Mouse (Mus musculus): Measurements from ENCODE around the gene Tlr7. TPM values are rescaled to one million over a fixed set of nuclear protein-coding genes. Genes with fewer than 3 reads are reported as not detected.
"Not testable (repeated sequence)": the region's sequence is repeated elsewhere in the genome, so short reads cannot be mapped to it uniquely, and the experiment has no call there.

Tlr7 gene
- 0.21 and 0.73 TPM in 2 replicates for polyA plus RNA-seq (2014; fragmentation: Nextera tagmentation; extraction: Ambion mirVana)

DNA sequence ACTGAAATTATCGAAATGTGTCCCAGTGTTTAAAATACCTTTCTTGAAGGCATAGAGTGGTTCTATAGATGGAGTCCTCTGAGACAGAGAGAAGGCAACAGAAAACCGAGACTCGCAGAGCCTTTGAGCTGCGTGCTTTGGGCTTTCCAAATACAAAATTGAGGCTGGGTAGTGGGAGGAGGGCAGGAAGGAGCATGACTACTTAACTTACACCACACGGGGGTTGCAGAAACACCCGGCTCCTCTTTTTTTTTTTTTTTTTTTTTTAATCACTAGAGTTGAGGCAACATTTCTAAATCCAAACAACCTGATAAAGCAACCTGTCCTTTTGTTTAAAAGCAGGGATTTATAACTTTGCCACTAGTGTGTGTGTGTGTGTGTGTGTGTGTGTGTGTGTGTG lies at the start of gene Tlr7:
Gene Tlr7 (minus strand): TSS at position 160 of the 400 bp plus-strand sequence.
- 88% methylated on average over 6 of the region's 6 CpGs for WGBS
- Histone ChIP-seq H3K27ac (ENCODE audit: low read depth, low read length) (no peak within 1 kb of the TSS), H3K36me3 (ENCODE audit: control insufficient read depth, insufficient read depth, low read length) (no peaks in the 10 kb centered on the region), H3K9me3 (ENCODE audit: control insufficient read depth, low read length) (no peaks in the 10 kb centered on the region), H3K9ac (ENCODE audit: low read depth, low read length) (no peak within 1 kb of the TSS), H3K4me1 (ENCODE audit: control insufficient read depth, insufficient read depth, low read length) (no peaks in the 10 kb centered on the region), H3K27me3 (ENCODE audit: control insufficient read depth, insufficient read depth, low read length) (no peaks in the 10 kb centered on the region), H3K4me2 (replicated peaks; ENCODE audit: low read depth, low read length) (no peak within 1 kb of the TSS), H3K4me3 (ENCODE audit: low read length) (no peak within 1 kb of the TSS)
- no peak for ATAC-seq (ENCODE audit: low FRiP score, low TSS enrichment)

- Histone ChIP-seq H3K9me3 (ENCODE audit: control insufficient read depth, low read length) (no peaks in the 10 kb centered on the region), H3K36me3 (ENCODE audit: control insufficient read depth, insufficient read depth, low read length) (no peaks in the 10 kb centered on the region), H3K27me3 (ENCODE audit: control insufficient read depth, insufficient read depth, low read length) (peaks cover 2% of the 10 kb centered on the region; the same call in 1 of the 2 replicates), H3K4me2 (replicated peaks; ENCODE audit: low read depth, low read length) (no peak overlapping the region), H3K4me3 (ENCODE audit: low read length) (no peak overlapping the region), H3K27ac (ENCODE audit: low read depth, low read length) (no peak overlapping the region), H3K9ac (ENCODE audit: low read depth, low read length) (no peak overlapping the region), H3K4me1 (ENCODE audit: control insufficient read depth, insufficient read depth, low read length) (no peaks in the 10 kb centered on the region)
- WGBS, result 62% methylated on average over 4 of the region's 4 CpGs
- no peak for ATAC-seq (ENCODE audit: low FRiP score, low TSS enrichment)
These were observed 49.7 kb upstream of the Tlr7 start for GRCm38 (mm10) chrX:167380073-167380472.

DNA sequence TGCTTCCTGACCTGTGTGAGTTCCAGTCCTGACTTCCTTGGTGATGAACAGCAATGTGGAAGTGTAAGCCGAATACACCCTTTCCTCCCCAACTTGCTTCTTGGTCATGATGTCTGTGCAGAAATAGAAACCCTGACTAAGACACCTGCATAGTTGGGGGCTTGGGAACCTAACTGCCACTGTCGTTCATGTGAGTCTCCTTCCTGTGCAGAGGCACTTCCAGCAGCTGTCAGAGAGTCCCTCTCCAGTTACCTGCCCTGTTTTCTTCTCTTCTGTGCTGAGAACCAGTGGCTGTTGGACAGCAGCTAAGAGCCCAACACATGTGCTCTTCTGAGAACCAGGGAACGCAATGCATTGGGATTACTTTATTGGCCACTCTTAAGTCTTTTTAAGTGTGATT lies 30.9 kb upstream of the Tlr7 start:
- ATAC-seq (ENCODE audit: low FRiP score, low TSS enrichment); H3K9me3 ChIP-seq (ENCODE audit: control insufficient read depth, low read length); H3K4me3 ChIP-seq (ENCODE audit: low read length); H3K36me3 ChIP-seq (ENCODE audit: control insufficient read depth, insufficient read depth, low read length); H3K27me3 ChIP-seq (ENCODE audit: control insufficient read depth, insufficient read depth, low read length); H3K4me2 ChIP-seq (replicated peaks; ENCODE audit: low read depth, low read length); H3K9ac ChIP-seq (ENCODE audit: low read depth, low read length); H3K4me1 ChIP-seq (ENCODE audit: control insufficient read depth, insufficient read depth, low read length); H3K27ac ChIP-seq (ENCODE audit: low read depth, low read length): not testable (repeated sequence)
- 89% methylated on average over 3 of the region's 3 CpGs for WGBS

DNA sequence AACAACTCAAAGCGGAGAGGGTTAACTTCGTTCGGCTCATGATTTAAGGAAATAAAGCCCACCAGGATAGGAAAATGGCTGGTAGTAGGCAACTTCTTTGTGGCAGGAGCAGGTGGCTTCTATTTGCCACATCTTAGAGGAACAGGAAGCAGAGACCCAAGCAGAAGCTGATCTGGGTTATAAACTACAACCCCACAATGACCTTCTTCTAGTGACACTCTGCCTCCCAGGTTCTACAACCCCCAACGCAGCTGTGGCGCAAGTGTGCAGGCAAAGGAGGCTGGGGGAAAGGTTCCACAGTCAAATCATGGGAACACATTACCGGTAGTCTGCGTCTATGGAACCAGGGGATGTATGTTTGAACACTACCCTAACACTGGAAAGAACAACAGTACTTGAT lies 29.3 kb upstream of the Tlr7 start:
- Histone ChIP-seq H3K9me3 (ENCODE audit: control insufficient read depth, low read length) (no peaks in the 10 kb centered on the region), H3K27ac (ENCODE audit: low read depth, low read length) (no peak overlapping the region), H3K27me3 (ENCODE audit: control insufficient read depth, insufficient read depth, low read length) (no peaks in the 10 kb centered on the region), H3K4me2 (replicated peaks; ENCODE audit: low read depth, low read length) (no peak overlapping the region), H3K4me1 (ENCODE audit: control insufficient read depth, insufficient read depth, low read length) (no peaks in the 10 kb centered on the region), H3K36me3 (ENCODE audit: control insufficient read depth, insufficient read depth, low read length) (no peaks in the 10 kb centered on the region; the same call in 1 of the 2 replicates), H3K9ac (ENCODE audit: low read depth, low read length) (no peak overlapping the region), H3K4me3 (ENCODE audit: low read length) (no peak overlapping the region)
- 89% methylated on average over 7 of the region's 7 CpGs for WGBS
- ATAC-seq (ENCODE audit: low FRiP score, low TSS enrichment), result no peak

DNA sequence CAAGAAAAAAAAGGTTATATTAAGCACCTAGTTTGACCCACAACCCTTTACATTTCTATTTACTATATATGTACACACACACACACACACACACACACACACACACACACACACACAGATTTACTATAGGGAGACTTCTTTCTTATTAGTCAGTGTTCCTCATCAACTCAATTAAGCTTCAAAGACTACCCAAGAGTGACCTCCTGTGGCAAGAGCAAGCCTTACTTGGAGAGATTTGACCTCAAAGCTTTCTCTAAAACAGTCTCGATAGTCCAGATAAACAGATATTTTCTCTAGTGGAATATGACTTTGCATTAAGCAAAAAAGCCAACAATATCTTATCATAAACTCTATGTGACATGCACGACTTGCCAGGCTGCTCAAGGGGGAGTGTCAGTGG lies 27.1 kb upstream of the Tlr7 start:
- ATAC-seq (ENCODE audit: low FRiP score, low TSS enrichment), result no peak
- Histone ChIP-seq H3K36me3 (ENCODE audit: control insufficient read depth, insufficient read depth, low read length) (no peaks in the 10 kb centered on the region), H3K4me1 (ENCODE audit: control insufficient read depth, insufficient read depth, low read length) (no peaks in the 10 kb centered on the region), H3K4me3 (ENCODE audit: low read length) (no peak overlapping the region), H3K9ac (ENCODE audit: low read depth, low read length) (no peak overlapping the region), H3K27me3 (ENCODE audit: control insufficient read depth, insufficient read depth, low read length) (no peaks in the 10 kb centered on the region), H3K4me2 (replicated peaks; ENCODE audit: low read depth, low read length) (no peak overlapping the region), H3K27ac (ENCODE audit: low read depth, low read length) (no peak overlapping the region), H3K9me3 (ENCODE audit: control insufficient read depth, low read length) (no peaks in the 10 kb centered on the region)
- WGBS, result 72% methylated on average over 2 of the region's 2 CpGs

DNA sequence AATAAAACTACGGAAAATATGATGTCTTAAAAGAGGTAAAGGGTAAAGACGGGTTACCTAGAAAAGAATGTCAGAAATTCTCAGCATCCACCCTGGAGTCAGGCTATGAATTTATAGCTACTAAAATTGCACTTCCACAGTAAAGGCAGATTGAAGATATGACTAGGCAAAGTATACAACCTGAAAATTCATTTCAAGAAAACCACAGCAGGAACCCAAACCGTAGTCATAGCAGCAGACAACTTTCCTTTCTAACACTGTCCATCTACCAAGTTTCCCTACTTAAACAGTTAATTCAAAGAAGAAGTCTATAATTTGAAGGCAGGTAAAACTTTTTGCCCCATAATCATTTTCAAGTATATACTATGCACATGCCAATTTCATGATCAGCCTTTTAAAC lies 25.6 kb upstream of the Tlr7 start:
- WGBS, result 90% methylated on average over 3 of the region's 3 CpGs
- no peak for ATAC-seq (ENCODE audit: low FRiP score, low TSS enrichment)

GRCm38 (mm10) chrX:167353617-167354016 lies 23.3 kb upstream of the Tlr7 start:
- Histone ChIP-seq H3K4me2 (replicated peaks; ENCODE audit: low read depth, low read length) (no peak overlapping the region), H3K9ac (ENCODE audit: low read depth, low read length) (no peak overlapping the region), H3K4me1 (ENCODE audit: control insufficient read depth, insufficient read depth, low read length) (no peaks in the 10 kb centered on the region), H3K4me3 (ENCODE audit: low read length) (no peak overlapping the region), H3K27ac (ENCODE audit: low read depth, low read length) (no peak overlapping the region), H3K27me3 (ENCODE audit: control insufficient read depth, insufficient read depth, low read length) (no peaks in the 10 kb centered on the region), H3K36me3 (ENCODE audit: control insufficient read depth, insufficient read depth, low read length) (no peaks in the 10 kb centered on the region), H3K9me3 (ENCODE audit: control insufficient read depth, low read length) (no peaks in the 10 kb centered on the region)
- WGBS, result 91% methylated on average over 2 of the region's 2 CpGs
- no peak for ATAC-seq (ENCODE audit: low FRiP score, low TSS enrichment)

More for the DNA sequence above, 25.6 kb upstream of the Tlr7 start:
- Histone ChIP-seq H3K27me3 (ENCODE audit: control insufficient read depth, insufficient read depth, low read length) (no peaks in the 10 kb centered on the region), H3K9ac (ENCODE audit: low read depth, low read length) (no peak overlapping the region), H3K4me1 (ENCODE audit: control insufficient read depth, insufficient read depth, low read length) (no peaks in the 10 kb centered on the region), H3K9me3 (ENCODE audit: control insufficient read depth, low read length) (no peaks in the 10 kb centered on the region), H3K27ac (ENCODE audit: low read depth, low read length) (no peak overlapping the region), H3K4me2 (replicated peaks; ENCODE audit: low read depth, low read length) (no peak overlapping the region), H3K36me3 (ENCODE audit: control insufficient read depth, insufficient read depth, low read length) (no peaks in the 10 kb centered on the region), H3K4me3 (ENCODE audit: low read length) (no peak overlapping the region)

DNA sequence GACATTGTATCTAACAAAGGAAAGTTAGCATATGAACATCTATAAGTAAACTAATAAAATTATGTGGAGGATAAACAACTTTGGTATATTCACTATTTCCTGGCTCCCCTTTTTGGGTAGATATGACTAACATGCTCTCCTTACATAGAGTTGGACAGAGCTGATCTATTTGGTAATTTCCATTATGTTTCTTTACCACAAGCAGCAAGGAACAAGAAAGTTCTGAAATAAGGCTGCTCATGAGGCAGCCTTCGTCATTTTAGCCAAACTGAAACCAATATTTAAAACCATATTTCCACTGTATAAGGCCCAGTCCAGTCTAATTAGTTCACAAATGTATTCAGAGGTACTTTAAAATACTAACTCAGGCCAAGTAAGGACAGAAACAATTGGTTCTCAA lies 16.1 kb upstream of the Tlr7 start:
- WGBS, result 88% methylated on average over 1 of the region's 1 CpGs
- no peak overlapping the region for H3K9ac ChIP-seq (ENCODE audit: low read depth, low read length)
- H3K27ac ChIP-seq (ENCODE audit: low read depth, low read length), result no peak overlapping the region
- H3K9me3 ChIP-seq (ENCODE audit: control insufficient read depth, low read length), result no peaks in the 10 kb centered on the region
- H3K4me1 ChIP-seq (ENCODE audit: control insufficient read depth, insufficient read depth, low read length), result no peaks in the 10 kb centered on the region
- H3K36me3 ChIP-seq (ENCODE audit: control insufficient read depth, insufficient read depth, low read length), result no peaks in the 10 kb centered on the region
- no peak overlapping the region for H3K4me2 ChIP-seq (replicated peaks; ENCODE audit: low read depth, low read length)
- no peaks in the 10 kb centered on the region for H3K27me3 ChIP-seq (ENCODE audit: control insufficient read depth, insufficient read depth, low read length)
- no peak overlapping the region for H3K4me3 ChIP-seq (ENCODE audit: low read length)
- no peak for ATAC-seq (ENCODE audit: low FRiP score, low TSS enrichment)

DNA sequence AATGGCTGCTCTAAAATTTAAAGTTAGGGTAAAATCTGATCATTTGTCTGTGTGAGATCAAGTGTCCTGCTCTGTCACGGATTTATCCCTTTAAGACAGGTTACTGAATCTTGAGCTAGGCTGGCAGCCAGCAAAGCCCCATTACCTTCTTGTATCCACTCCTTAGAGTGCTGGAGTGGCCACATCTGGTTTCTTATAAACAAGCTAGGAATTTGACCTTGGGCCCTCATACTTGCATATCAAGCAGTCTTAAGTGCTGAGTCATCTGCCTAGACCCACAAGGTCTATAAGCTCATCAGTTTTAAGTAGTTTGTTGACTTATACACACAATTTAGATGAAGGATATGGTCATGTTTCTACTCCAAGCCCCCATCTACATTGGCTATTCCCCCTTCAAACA lies 14.0 kb upstream of the Tlr7 start:
- Histone ChIP-seq H3K4me3 (ENCODE audit: low read length) (no peak overlapping the region), H3K27ac (ENCODE audit: low read depth, low read length) (no peak overlapping the region), H3K9me3 (ENCODE audit: control insufficient read depth, low read length) (no peaks in the 10 kb centered on the region), H3K9ac (ENCODE audit: low read depth, low read length) (no peak overlapping the region), H3K4me2 (replicated peaks; ENCODE audit: low read depth, low read length) (no peak overlapping the region), H3K4me1 (ENCODE audit: control insufficient read depth, insufficient read depth, low read length) (no peaks in the 10 kb centered on the region), H3K27me3 (ENCODE audit: control insufficient read depth, insufficient read depth, low read length) (no peaks in the 10 kb centered on the region), H3K36me3 (ENCODE audit: control insufficient read depth, insufficient read depth, low read length) (no peaks in the 10 kb centered on the region)
- ATAC-seq (ENCODE audit: low FRiP score, low TSS enrichment), result no peak
- WGBS, result 65% methylated on average over 1 of the region's 1 CpGs

DNA sequence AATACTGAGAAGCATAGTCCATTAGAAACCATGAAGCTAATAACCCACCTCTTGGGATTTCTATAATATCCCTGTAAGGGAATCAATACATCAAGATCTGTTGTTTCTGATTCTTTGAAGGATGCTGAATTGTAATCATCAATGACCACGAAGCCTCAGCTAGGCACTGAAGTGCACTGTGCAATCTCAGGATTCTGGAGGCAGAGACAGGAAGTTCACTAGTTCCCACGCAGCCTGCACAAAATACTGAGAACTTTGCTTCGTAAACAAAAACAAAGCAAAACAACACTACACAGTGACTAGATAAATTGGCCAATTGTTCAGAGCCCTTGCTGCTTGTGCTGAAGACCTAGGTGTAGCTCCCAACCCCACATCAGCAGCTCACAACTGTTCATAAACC lies 11.5 kb upstream of the Tlr7 start:
- Histone ChIP-seq H3K4me1 (ENCODE audit: control insufficient read depth, insufficient read depth, low read length) (no peaks in the 10 kb centered on the region), H3K27me3 (ENCODE audit: control insufficient read depth, insufficient read depth, low read length) (no peaks in the 10 kb centered on the region), H3K9ac (ENCODE audit: low read depth, low read length) (no peak overlapping the region), H3K36me3 (ENCODE audit: control insufficient read depth, insufficient read depth, low read length) (no peaks in the 10 kb centered on the region), H3K4me3 (ENCODE audit: low read length) (no peak overlapping the region), H3K27ac (ENCODE audit: low read depth, low read length) (no peak overlapping the region), H3K4me2 (replicated peaks; ENCODE audit: low read depth, low read length) (no peak overlapping the region), H3K9me3 (ENCODE audit: control insufficient read depth, low read length) (no peaks in the 10 kb centered on the region)
- ATAC-seq (ENCODE audit: low FRiP score, low TSS enrichment), result no peak
- 82% methylated on average over 3 of the region's 3 CpGs for WGBS

Data from kidney, embryonic 14.5 days (tissue).